Mouse (Mus musculus) MEL (cell line): ENCODE results near the gene Arhgap45. TPM values are rescaled to one million over a fixed set of nuclear protein-coding genes. Genes with fewer than 3 reads are reported as not detected.

Experiments
- DNase-seq: peaks from one replicate; pipeline ENCODE4 v3.0.0; 2011; ENCODE audit warnings: low read depth, low spot score
- H3K27ac ChIP-seq: 2 replicates; pipeline ENCODE4 v1.5.1; 2012; ENCODE audit warnings: low read depth, mild to moderate bottlenecking, control low read depth, low read length, moderate library complexity; ENCODE audit not compliant: control insufficient read depth
- H3K27me3 ChIP-seq, 2 experiments: fragments of 150-350 bp in 1 of 2; sonication (generic) in 1 of 2; 2 replicates each; pipeline ENCODE4 v1.6.1; 2012; ENCODE audit warnings: low read length in 2 of 2, mild to moderate bottlenecking in 2 of 2, improper control_type of control experiment in 1 of 2, moderate library complexity in 1 of 2; ENCODE audit not compliant: insufficient read depth in 2 of 2, control insufficient read depth in 1 of 2
- H3K36me3 ChIP-seq, 2 experiments: 2 replicates each; pipeline ENCODE4 v1.6.1; 2012 to 2014; ENCODE audit warnings: low read length in 2 of 2, improper control_type of control experiment in 1 of 2, inconsistent platforms in 1 of 2, mild to moderate bottlenecking in 1 of 2; ENCODE audit not compliant: insufficient read depth in 2 of 2, control insufficient read depth in 1 of 2
- H3K4me1 ChIP-seq, 2 experiments: fragments of 150-350 bp in 1 of 2; sonication (generic) in 1 of 2; 2 replicates each; pipeline ENCODE4 v1.6.1; 2012; ENCODE audit warnings: low read length in 2 of 2, improper control_type of control experiment in 1 of 2, mild to moderate bottlenecking in 1 of 2; ENCODE audit not compliant: insufficient read depth in 2 of 2, control insufficient read depth in 1 of 2
- H3K4me3 ChIP-seq, 2 experiments: fragments of 150-350 bp in 1 of 2; sonication (generic) in 1 of 2; 2 replicates each; pipeline ENCODE4 v1.5.1; 2012; ENCODE audit warnings: low read depth in 2 of 2, low read length in 2 of 2, mild to moderate bottlenecking in 2 of 2, moderate library complexity in 2 of 2, control low read depth in 1 of 2, improper control_type of control experiment in 1 of 2; ENCODE audit not compliant: control insufficient read depth in 1 of 2, insufficient read depth in 1 of 2
- H3K79me2 ChIP-seq: 2 replicates; pipeline ENCODE4 v1.6.1; 2012; ENCODE audit warnings: mild to moderate bottlenecking, low read length, moderate library complexity; ENCODE audit not compliant: control insufficient read depth, poor library complexity, insufficient read depth
- H3K9ac ChIP-seq: 2 replicates; pipeline ENCODE4 v1.6.1; 2012; ENCODE audit warnings: low read depth, mild to moderate bottlenecking, control low read depth, low read length, moderate library complexity; ENCODE audit not compliant: control insufficient read depth, poor library complexity, severe bottlenecking
- H3K9me3 ChIP-seq: fragments of 150-350 bp; sonication (generic); replicated peaks from 2 replicates; pipeline ENCODE4 v1.6.1; 2012; ENCODE audit warnings: mild to moderate bottlenecking, low read length, improper control_type of control experiment, moderate library complexity; ENCODE audit not compliant: insufficient read depth
- CHD1 ChIP-seq: IDR thresholded peaks from 2 replicates; pipeline ENCODE4 v1.6.1; 2012; ENCODE audit warnings: low read depth, mild to moderate bottlenecking, inconsistent platforms, low read length, improper control_type of control experiment
- CHD2 ChIP-seq: IDR thresholded peaks from 2 replicates; pipeline ENCODE4 v1.6.1; 2011; ENCODE audit warnings: low read length, improper control_type of control experiment
- CTCF ChIP-seq, 3 experiments: IDR thresholded peaks in 2 of 3; conservative IDR thresholded peaks in 1 of 3; 2 replicates each; pipeline ENCODE4 v1.5.1; 2011 to 2012; ENCODE audit warnings: low read length in 3 of 3, low read depth in 2 of 3, mild to moderate bottlenecking in 2 of 3, improper control_type of control experiment in 1 of 3, inconsistent platforms in 1 of 3, mixed read lengths in 1 of 3, moderate library complexity in 1 of 3; ENCODE audit not compliant: control insufficient read depth in 1 of 3, insufficient read depth in 1 of 3, poor library complexity in 1 of 3, severe bottlenecking in 1 of 3
- E2F4 ChIP-seq: IDR thresholded peaks from 2 replicates; pipeline ENCODE4 v1.6.1; 2011; ENCODE audit warnings: low read depth, low read length, improper control_type of control experiment, borderline replicate concordance
- ETS1 ChIP-seq: IDR thresholded peaks from 2 replicates; pipeline ENCODE4 v1.6.1; 2012; ENCODE audit warnings: low read depth, mild to moderate bottlenecking, inconsistent platforms, low read length, improper control_type of control experiment, moderate library complexity
- MAFK ChIP-seq: IDR thresholded peaks from 2 replicates; pipeline ENCODE4 v1.6.1; 2011; ENCODE audit warnings: low read depth, mild to moderate bottlenecking, low read length, improper control_type of control experiment, borderline replicate concordance
- MEF2A ChIP-seq: IDR thresholded peaks from 2 replicates; pipeline ENCODE4 v1.6.1; 2014; ENCODE audit warnings: low read depth, mild to moderate bottlenecking, inconsistent platforms, low read length, improper control_type of control experiment; ENCODE audit not compliant: poor library complexity, insufficient replicate concordance, severe bottlenecking; ENCODE audit errors: extremely low read depth
- MXI1 ChIP-seq: IDR thresholded peaks from 2 replicates; pipeline ENCODE4 v1.6.1; 2011; ENCODE audit warnings: mild to moderate bottlenecking, low read depth, low read length, improper control_type of control experiment
- MYB ChIP-seq: IDR thresholded peaks from 2 replicates; pipeline ENCODE4 v1.6.1; 2011; ENCODE audit warnings: mild to moderate bottlenecking, low read depth, low read length, improper control_type of control experiment
- MYC ChIP-seq: IDR thresholded peaks from 2 replicates; pipeline ENCODE4 v1.6.1; 2011; ENCODE audit warnings: low read depth, mild to moderate bottlenecking, low read length, improper control_type of control experiment, moderate library complexity
- NELFE ChIP-seq: IDR thresholded peaks from 2 replicates; pipeline ENCODE4 v1.6.1; 2011; ENCODE audit warnings: low read depth, low read length, improper control_type of control experiment
- POLR2A ChIP-seq, 2 experiments: IDR thresholded peaks; 2 replicates each; pipeline ENCODE4 v1.6.1; 2011 to 2012; ENCODE audit warnings: low read length in 2 of 2, mild to moderate bottlenecking in 2 of 2, control low read depth in 1 of 2, improper control_type of control experiment in 1 of 2, low read depth in 1 of 2, moderate library complexity in 1 of 2; ENCODE audit not compliant: control insufficient read depth in 1 of 2, insufficient read depth in 1 of 2, poor library complexity in 1 of 2
- POLR2AphosphoS2 ChIP-seq: IDR thresholded peaks from 2 replicates; pipeline ENCODE4 v1.6.1; 2011; ENCODE audit warnings: low read length, improper control_type of control experiment
- POLR2AphosphoS5 ChIP-seq: IDR thresholded peaks from 2 replicates; pipeline ENCODE4 v1.6.1; 2012; ENCODE audit warnings: low read depth, borderline replicate concordance, mild to moderate bottlenecking, inconsistent platforms, low read length, moderate library complexity, mixed read lengths
- RAD21 ChIP-seq: IDR thresholded peaks from 2 replicates; pipeline ENCODE4 v1.6.1; 2011; ENCODE audit warnings: mild to moderate bottlenecking, low read depth, low read length, improper control_type of control experiment
- SIN3A ChIP-seq: IDR thresholded peaks from 2 replicates; pipeline ENCODE4 v1.6.1; 2012; ENCODE audit warnings: low read length, improper control_type of control experiment, inconsistent platforms
- SMC3 ChIP-seq: IDR thresholded peaks from 2 replicates; pipeline ENCODE4 v1.6.1; 2011; ENCODE audit warnings: low read depth, low read length, improper control_type of control experiment
- TCF12 ChIP-seq: IDR thresholded peaks from 2 replicates; pipeline ENCODE4 v1.6.1; 2014; ENCODE audit warnings: low read depth, mild to moderate bottlenecking, inconsistent platforms, low read length, improper control_type of control experiment, moderate library complexity
- USF1 ChIP-seq: IDR thresholded peaks from 2 replicates; pipeline ENCODE4 v1.6.1; 2014; ENCODE audit warnings: low read depth, mild to moderate bottlenecking, inconsistent platforms, low read length, improper control_type of control experiment, moderate library complexity
- ZC3H11A ChIP-seq: IDR thresholded peaks from 2 replicates; pipeline ENCODE4 v1.6.1; 2012; ENCODE audit warnings: low read depth, mild to moderate bottlenecking, inconsistent platforms, low read length, improper control_type of control experiment
- ZMIZ1 ChIP-seq: IDR thresholded peaks from 2 replicates; pipeline ENCODE4 v1.6.1; 2012; ENCODE audit warnings: low read depth, mild to moderate bottlenecking, inconsistent platforms, low read length, improper control_type of control experiment, moderate library complexity
- ZNF384 ChIP-seq: IDR thresholded peaks from 2 replicates; pipeline ENCODE4 v1.6.1; 2012; ENCODE audit warnings: low read depth, mild to moderate bottlenecking, inconsistent platforms, low read length, improper control_type of control experiment
- polyA plus RNA-seq, 2 experiments: library from polyadenylated mRNA; stranded (reverse) in 1 of 2; unstranded in 1 of 2; fragments of >175 nt in 1 of 2; fragments of >200 nt in 1 of 2; gene quantifications; 2 replicates each; pipeline versions ENCODE4 v1.2.1 to v1.2.4; 2012; ENCODE audit warnings: low replicate concordance in 2 of 2, low read depth in 1 of 2; ENCODE audit not compliant: insufficient read length in 2 of 2, insufficient read depth in 1 of 2, missing spikeins in 1 of 2
- total RNA-seq: library from RNA; depleted of rRNA; stranded (reverse); fragments of 300-350 nt; gene quantifications from 2 replicates; pipeline ENCODE4 v1.2.3, GENCODE M21; 2012

Arhgap45 gene
- total and polyA plus RNA-seq, 3 experiments = 26.2 to 53.6 TPM; not detected in 1

GRCm38 (mm10) chr10:80011740-80012139 is 4.7 kb upstream of the Arhgap45 start:
- no peak overlapping the region for H3K27ac ChIP-seq
- no peaks in the 10 kb centered on the region for H3K9me3 ChIP-seq
- DNase-seq = no peak
- peaks cover 0 to 12% of the 10 kb centered on the region in 2 experiments; a peak in 2 of 4 replicates for H3K36me3 ChIP-seq
- peaks cover 2% of the 10 kb centered on the region for H3K79me2 ChIP-seq
- H3K27me3 ChIP-seq = no peaks in the 10 kb centered on the region
- H3K9ac ChIP-seq = no peak overlapping the region
- TF ChIP-seq TCF12 (no peak), MYC (no peak), ZC3H11A (no peak), SMC3 (no peak), USF1 (no peak), MXI1 (no peak), POLR2AphosphoS5 (no peak), POLR2AphosphoS2 (no peak)
- peaks cover 0 to 5% of the 10 kb centered on the region in 2 experiments; a peak in 2 of 4 replicates for H3K4me1 ChIP-seq
- H3K4me3 ChIP-seq = no peak overlapping the region

GRCm38 (mm10) chr10:80013609-80014008 is 2.8 kb upstream of the Arhgap45 start:
- Histone ChIP-seq H3K36me3 (peaks cover 8 to 12% of the 10 kb centered on the region in 2 experiments), H3K9me3 (no peaks in the 10 kb centered on the region), H3K27me3 (no peaks in the 10 kb centered on the region), H3K9ac (no peak overlapping the region), H3K4me3 (no peak overlapping the region), H3K27ac (no peak overlapping the region), H3K79me2 (peaks cover 12% of the 10 kb centered on the region), H3K4me1 (peaks cover 8 to 13% of the 10 kb centered on the region in 2 experiments)
- TF ChIP-seq NELFE (no peak), ZMIZ1 (no peak), ETS1 (no peak), CHD2 (no peak), RAD21 (no peak), POLR2AphosphoS5 (no peak), CHD1 (no peak), MYB (no peak), POLR2A (IDR thresholded peaks at IDR 0.05; ENCODE audit: control insufficient read depth in 1 of 2, insufficient read depth in 1 of 2, low read depth in 1 of 2, low read length in 2 of 2, poor library complexity in 1 of 2) (no peak), SIN3A (no peak), MAFK (no peak), ZNF384 (no peak), E2F4 (no peak), MEF2A (no peak), CTCF (IDR thresholded peaks at IDR 0.05 in 2 of 3, conservative IDR thresholded peaks at IDR 0.05 in 1 of 3; ENCODE audit: control insufficient read depth in 1 of 3, insufficient read depth in 1 of 3, low read depth in 2 of 3, low read length in 3 of 3, poor library complexity in 1 of 3, severe bottlenecking in 1 of 3) (no peak)
- DNase-seq = no peak
